Mouse (Mus musculus): Measurements from ENCODE around the gene Bpifc. TPM values are rescaled to one million over a fixed set of nuclear protein-coding genes. Genes with fewer than 3 reads are reported as not detected.

Gene Bpifc
- total and polyA plus RNA-seq, 2 experiments from 2014 or later, result 0.10 to 0.13 TPM

- no peaks in the 10 kb centered on the region for H3K4me1 ChIP-seq (ENCODE audit: insufficient read depth)
- 14% methylated on average over 7 of the region's 7 CpGs for WGBS
- ATAC-seq (peak; percentile 84), DNase-seq (peak; percentile 90)
- no peak overlapping the region for H3K4me2 ChIP-seq (ENCODE audit: low read depth)
- no peaks in the 10 kb centered on the region for H3K36me3 ChIP-seq (ENCODE audit: insufficient read depth)
- H3K9me3 ChIP-seq (ENCODE audit: low read length), result no peaks in the 10 kb centered on the region
- no peak overlapping the region for H3K9ac ChIP-seq
- no peak overlapping the region for H3K27ac ChIP-seq (ENCODE audit: low read depth, low read length)
- no peak overlapping the region for H3K4me3 ChIP-seq (ENCODE audit: low read depth, low read length)
- TF ChIP-seq CTCF (IDR thresholded peaks at IDR 0.05; ENCODE audit: low read depth), result peak; percentile 93
- no peaks in the 10 kb centered on the region for H3K27me3 ChIP-seq (ENCODE audit: insufficient read depth, low read length)
Measured at GRCm38 (mm10) chr10:85968157-85968634, 43.5 kb downstream of the Bpifc start.

DNA sequence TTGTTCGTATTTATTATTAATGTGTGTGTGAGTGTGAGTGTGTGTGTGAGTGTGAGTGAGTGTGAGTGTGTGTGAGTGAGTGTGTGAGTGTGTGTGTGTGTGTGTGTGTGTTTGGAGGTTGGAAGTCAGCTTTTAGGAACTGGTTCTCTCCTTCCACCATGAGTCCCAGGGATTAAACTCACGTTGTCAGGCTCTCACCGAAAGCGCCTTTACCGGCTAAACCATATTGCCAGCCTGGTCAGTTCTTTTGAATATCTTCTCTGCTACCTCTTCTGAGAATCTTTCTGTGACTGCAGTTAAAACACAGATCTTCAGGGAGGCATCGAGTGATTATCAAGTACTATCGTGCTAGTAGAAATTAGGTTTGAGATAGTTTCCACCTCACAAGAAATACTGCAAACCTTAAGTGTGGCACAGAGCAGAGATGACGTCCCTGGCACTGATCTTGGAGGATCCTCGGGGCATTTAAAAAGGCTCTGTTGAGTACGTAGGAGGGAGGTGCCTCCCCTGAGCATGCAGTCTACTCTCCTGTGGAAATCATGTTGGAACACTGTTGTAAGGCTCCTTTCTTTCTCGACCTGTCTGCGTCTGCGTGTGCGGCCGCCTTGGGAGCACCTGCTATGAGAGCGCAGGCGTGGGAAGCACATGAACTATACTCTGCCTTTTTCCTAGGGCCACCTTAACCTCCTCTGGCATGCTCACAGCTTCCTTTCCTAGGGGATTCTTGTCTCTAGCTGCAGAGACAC, 44.1 kb downstream of the Bpifc start:
- no peak for DNase-seq
- TF ChIP-seq CTCF (IDR thresholded peaks at IDR 0.05; ENCODE audit: low read depth), result no peak
- H3K27ac ChIP-seq (ENCODE audit: low read depth, low read length), result no peak overlapping the region
- no peaks in the 10 kb centered on the region for H3K27me3 ChIP-seq (ENCODE audit: insufficient read depth, low read length)
- H3K36me3 ChIP-seq (ENCODE audit: insufficient read depth), result no peaks in the 10 kb centered on the region
- no peak overlapping the region for H3K9ac ChIP-seq
- no peaks in the 10 kb centered on the region for H3K9me3 ChIP-seq (ENCODE audit: low read length)
- no peak overlapping the region for H3K4me3 ChIP-seq (ENCODE audit: low read depth, low read length)
- no peaks in the 10 kb centered on the region for H3K4me1 ChIP-seq (ENCODE audit: insufficient read depth)
- no peak overlapping the region for H3K4me2 ChIP-seq (ENCODE audit: low read depth)
- ATAC-seq, result no peak
- 62% methylated on average over 17 of the region's 17 CpGs for WGBS

GRCm38 (mm10) chr10:85966476-85966875, 45.2 kb downstream of the Bpifc start:
- Histone ChIP-seq H3K4me3 (ENCODE audit: low read depth, low read length) (no peak overlapping the region), H3K4me1 (ENCODE audit: insufficient read depth) (no peaks in the 10 kb centered on the region), H3K9ac (no peak overlapping the region), H3K27me3 (ENCODE audit: insufficient read depth, low read length) (no peaks in the 10 kb centered on the region), H3K4me2 (ENCODE audit: low read depth) (no peak overlapping the region), H3K9me3 (ENCODE audit: low read length) (no peaks in the 10 kb centered on the region), H3K36me3 (ENCODE audit: insufficient read depth) (no peaks in the 10 kb centered on the region), H3K27ac (ENCODE audit: low read depth, low read length) (no peak overlapping the region)
- WGBS, result 59% methylated on average over 2 of the region's 2 CpGs
- no peak for ATAC-seq
- no peak for TF ChIP-seq CTCF (IDR thresholded peaks at IDR 0.05; ENCODE audit: low read depth)
- no peak for DNase-seq

GRCm38 (mm10) chr10:85964316-85964715, 47.4 kb downstream of the Bpifc start:
- Histone ChIP-seq H3K9me3 (ENCODE audit: low read length) (no peaks in the 10 kb centered on the region), H3K4me3 (ENCODE audit: low read depth, low read length) (no peak overlapping the region), H3K27ac (ENCODE audit: low read depth, low read length) (no peak overlapping the region), H3K4me2 (ENCODE audit: low read depth) (no peak overlapping the region), H3K27me3 (ENCODE audit: insufficient read depth, low read length) (no peaks in the 10 kb centered on the region), H3K4me1 (ENCODE audit: insufficient read depth) (no peaks in the 10 kb centered on the region), H3K36me3 (ENCODE audit: insufficient read depth) (no peaks in the 10 kb centered on the region), H3K9ac (no peak overlapping the region)
- ATAC-seq, result no peak
- 86% methylated on average over 7 of the region's 7 CpGs for WGBS
- TF ChIP-seq CTCF (IDR thresholded peaks at IDR 0.05; ENCODE audit: low read depth), result no peak
- DNase-seq, result no peak

DNA sequence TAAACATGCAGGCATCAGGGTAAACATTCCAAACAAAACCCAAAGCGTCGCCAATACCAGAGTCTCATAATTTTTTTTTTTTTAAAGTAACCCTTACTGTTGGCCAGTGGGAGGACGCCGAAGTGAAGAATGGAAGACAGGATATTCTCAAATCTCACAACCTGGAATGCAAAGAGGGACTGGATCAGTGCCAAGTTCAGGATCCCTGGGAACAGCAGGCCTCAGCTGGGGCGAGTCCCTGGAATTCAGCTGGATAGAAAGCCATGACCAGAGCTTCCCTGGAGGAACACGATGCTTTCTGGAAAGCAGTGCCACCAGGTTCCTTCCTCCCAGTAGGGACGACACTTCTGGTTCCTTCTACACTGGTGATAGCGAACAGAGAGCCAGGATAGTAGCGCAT, 48.8 kb downstream of the Bpifc start:
- no peaks in the 10 kb centered on the region for H3K27me3 ChIP-seq (ENCODE audit: insufficient read depth, low read length)
- no peaks in the 10 kb centered on the region for H3K4me1 ChIP-seq (ENCODE audit: insufficient read depth)
- no peak overlapping the region for H3K9ac ChIP-seq
- WGBS, result 73% methylated on average over 9 of the region's 9 CpGs
- no peak overlapping the region for H3K4me2 ChIP-seq (ENCODE audit: low read depth)
- no peak for TF ChIP-seq CTCF (IDR thresholded peaks at IDR 0.05; ENCODE audit: low read depth)
- H3K9me3 ChIP-seq (ENCODE audit: low read length), result no peaks in the 10 kb centered on the region
- DNase-seq (no peak), ATAC-seq (no peak)
- H3K4me3 ChIP-seq (ENCODE audit: low read depth, low read length), result no peak overlapping the region
- H3K27ac ChIP-seq (ENCODE audit: low read depth, low read length), result no peak overlapping the region
- H3K36me3 ChIP-seq (ENCODE audit: insufficient read depth), result no peaks in the 10 kb centered on the region

DNA sequence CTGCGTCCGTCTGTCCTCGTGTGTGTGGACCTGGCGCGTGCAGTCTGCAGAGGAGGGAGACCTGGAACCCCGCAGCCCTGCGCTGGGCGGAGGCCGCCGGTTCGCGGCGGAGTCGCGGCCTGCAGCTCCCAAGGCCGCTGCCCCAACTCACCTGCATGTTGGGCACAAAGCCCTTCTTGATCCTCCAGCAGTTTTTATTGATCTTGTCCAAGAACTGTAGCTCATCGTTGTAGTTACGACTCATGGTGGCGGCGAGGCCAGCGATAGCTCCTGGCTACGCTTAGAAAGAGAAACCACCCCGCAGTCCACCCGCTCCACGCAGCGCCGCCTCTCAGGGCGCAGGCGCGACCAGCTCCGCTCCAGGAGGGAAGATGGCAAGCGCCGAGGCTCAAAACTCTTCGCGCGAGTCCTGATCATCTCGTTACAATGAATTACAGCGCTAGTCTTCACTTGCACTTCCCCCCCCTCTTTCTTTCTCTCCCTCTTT, 54.2 kb downstream of the Bpifc start, which contains the start of gene Rtcb:
Rtcb (minus strand) TSS at position 360 of the 487 bp plus-strand sequence.
- Histone ChIP-seq H3K4me3 (ENCODE audit: low read depth, low read length) (peak within 1 kb of the TSS; percentile 99), H3K4me2 (ENCODE audit: low read depth) (peak within 1 kb of the TSS; percentile 80), H3K36me3 (ENCODE audit: insufficient read depth) (peaks cover 25% of the 10 kb centered on the region), H3K9ac (peak within 1 kb of the TSS; percentile 83), H3K27ac (ENCODE audit: low read depth, low read length) (peak within 1 kb of the TSS; percentile 80), H3K9me3 (ENCODE audit: low read length) (no peaks in the 10 kb centered on the region), H3K27me3 (ENCODE audit: insufficient read depth, low read length) (no peaks in the 10 kb centered on the region), H3K4me1 (ENCODE audit: insufficient read depth) (0 out of 2 replicates have a peak, but pooled peaks cover 4% of the 10 kb centered on the region)
- TF ChIP-seq CTCF (IDR thresholded peaks at IDR 0.05; ENCODE audit: low read depth), result no peak
- WGBS, result 2% methylated on average over 38 of the region's 38 CpGs
- peak; percentile 98 for DNase-seq
- ATAC-seq, result peak; percentile 96

- H3K36me3 ChIP-seq (ENCODE audit: insufficient read depth), result peaks cover 30% of the 10 kb centered on the region
- no peak for TF ChIP-seq CTCF (IDR thresholded peaks at IDR 0.05; ENCODE audit: low read depth)
- peak overlapping the region; percentile 83 for H3K9ac ChIP-seq
- H3K9me3 ChIP-seq (ENCODE audit: low read length), result no peaks in the 10 kb centered on the region
- H3K27me3 ChIP-seq (ENCODE audit: insufficient read depth, low read length), result no peaks in the 10 kb centered on the region
- WGBS, result 4% methylated on average over 20 of the region's 20 CpGs
- DNase-seq, result no peak
- peak; percentile 16 for ATAC-seq
- 0 out of 2 replicates have a peak, but pooled peaks cover 4% of the 10 kb centered on the region for H3K4me1 ChIP-seq (ENCODE audit: insufficient read depth)
- H3K4me2 ChIP-seq (ENCODE audit: low read depth), result peak overlapping the region; percentile 80
- peak overlapping the region; percentile 80 for H3K27ac ChIP-seq (ENCODE audit: low read depth, low read length)
- peak overlapping the region; percentile 99 for H3K4me3 ChIP-seq (ENCODE audit: low read depth, low read length)
Measured at GRCm38 (mm10) chr10:85956871-85957419, 54.8 kb downstream of the Bpifc start.

All from forebrain, postnatal 0 days (tissue).